ENCODE assay signal across 17 mouse cellular contexts in the genomic region with DNA sequence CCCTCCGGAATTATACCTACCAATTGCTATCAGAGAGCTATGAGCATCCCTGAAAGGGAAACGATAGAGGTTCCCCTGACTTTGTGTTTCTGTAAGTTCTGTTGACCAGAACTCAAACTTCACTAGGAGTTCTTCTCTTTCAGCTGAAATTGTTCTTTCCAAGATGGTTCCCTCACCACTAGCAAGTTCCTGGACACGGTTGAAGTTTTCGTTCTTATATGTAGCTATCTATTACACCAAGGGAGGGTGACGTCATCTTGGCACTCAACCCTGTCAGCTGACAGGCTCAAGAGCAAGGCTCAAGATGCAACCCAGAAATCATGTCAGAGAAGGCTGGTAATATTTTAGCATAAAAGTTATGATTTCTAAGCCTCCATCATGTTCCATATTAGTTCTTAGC.
"Had no signal": no experiment of that assay in that cellular context is flagged by ENCODE, and none has a peak within 500 bp of the region (broad histone marks: within the 10 kb centered on the region; RNA-seq: fewer than 3 reads in every experiment).

No protein-coding gene starts in this region.

- ATAC-seq: midbrain, embryonic 13.5 days; midbrain, embryonic 16.5 days had no signal

- DNase-seq: lung, adult 18-20 months; lung, embryonic 14.5 days; lung, postnatal 4 days; retina, postnatal 1 day; right cerebral cortex, adult 18-20 months; right cerebral cortex, postnatal 25 days; right cerebral cortex, postnatal 4 days; spleen, adult 18-20 months; thymus, adult 18-20 months; thymus, postnatal 14 days; thymus, postnatal 36 days had no signal

- H3K36me3 ChIP-seq: midbrain, embryonic 10.5 days; midbrain, embryonic 13.5 days; neural tube, embryonic 13.5 days; neural tube, embryonic 15.5 days had no signal

- H3K9me3 ChIP-seq: midbrain, embryonic 10.5 days; midbrain, embryonic 13.5 days; neural tube, embryonic 13.5 days; neural tube, embryonic 15.5 days had no signal

- H3K4me3 ChIP-seq: midbrain, embryonic 10.5 days; midbrain, embryonic 13.5 days; myocyte; neural tube, embryonic 13.5 days; neural tube, embryonic 15.5 days had no signal

- H3K4me1 ChIP-seq: midbrain, embryonic 10.5 days; midbrain, embryonic 13.5 days; neural tube, embryonic 13.5 days; neural tube, embryonic 15.5 days had no signal

- H3K9ac ChIP-seq: lung, embryonic 14.5 days; midbrain, embryonic 13.5 days; neural tube, embryonic 13.5 days; neural tube, embryonic 15.5 days had no signal

- H3K4me2 ChIP-seq: lung, embryonic 14.5 days; midbrain, embryonic 13.5 days; neural tube, embryonic 13.5 days; neural tube, embryonic 15.5 days had no signal

- H3K27me3 ChIP-seq: midbrain, embryonic 13.5 days; neural tube, embryonic 13.5 days; neural tube, embryonic 15.5 days had no signal

- H3K27ac ChIP-seq: midbrain, embryonic 10.5 days; midbrain, embryonic 13.5 days; neural tube, embryonic 13.5 days; neural tube, embryonic 15.5 days had no signal
